Mouse (Mus musculus): ENCODE measurements around the gene Krtap28-10.

DNA sequence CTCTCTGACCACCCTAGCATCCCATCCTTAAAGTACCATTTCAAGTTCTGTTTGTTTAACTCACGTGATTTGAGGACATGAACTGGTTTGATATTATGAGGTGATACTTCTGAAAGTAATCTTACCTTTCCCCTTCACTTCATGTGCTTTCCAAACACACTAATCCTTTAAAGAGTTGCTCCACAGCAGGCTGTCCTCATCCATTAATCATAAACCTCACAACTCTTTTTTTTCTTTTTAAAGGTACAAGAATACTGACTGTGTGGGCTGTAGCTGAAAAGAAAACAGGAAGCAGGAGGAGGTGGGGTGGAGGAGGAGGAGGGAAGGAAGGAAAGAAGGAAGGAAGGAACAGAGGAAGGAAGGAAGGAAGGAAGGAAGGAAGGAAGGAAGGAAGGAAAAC is 10.3 kb downstream of the Krtap28-10 start:
- TF ChIP-seq GATA1 (IDR thresholded peaks at IDR 0.05; ENCODE audit: borderline replicate concordance, low read length) (no peak), FLI1 (IDR thresholded peaks at IDR 0.05; ENCODE audit: low read length) (no peak)
